Mouse (Mus musculus) bone marrow, adult 2 months (tissue): Measurements from ENCODE around the gene Mfsd6.

ENCODE experiments used
- CTCF ChIP-seq: fragments of 200-500 bp; IDR thresholded peaks from 2 replicates; pipeline ENCODE4 v1.5.1; 2011; ENCODE audit warnings: low read length, control low read depth; ENCODE audit not compliant: control insufficient read depth, insufficient read depth
- POLR2A ChIP-seq: fragments of 200-500 bp; IDR thresholded peaks from 2 replicates; pipeline ENCODE4 v1.6.1; 2011; ENCODE audit warnings: low read depth, mild to moderate bottlenecking, control low read depth, low read length, borderline replicate concordance; ENCODE audit not compliant: control insufficient read depth

DNA sequence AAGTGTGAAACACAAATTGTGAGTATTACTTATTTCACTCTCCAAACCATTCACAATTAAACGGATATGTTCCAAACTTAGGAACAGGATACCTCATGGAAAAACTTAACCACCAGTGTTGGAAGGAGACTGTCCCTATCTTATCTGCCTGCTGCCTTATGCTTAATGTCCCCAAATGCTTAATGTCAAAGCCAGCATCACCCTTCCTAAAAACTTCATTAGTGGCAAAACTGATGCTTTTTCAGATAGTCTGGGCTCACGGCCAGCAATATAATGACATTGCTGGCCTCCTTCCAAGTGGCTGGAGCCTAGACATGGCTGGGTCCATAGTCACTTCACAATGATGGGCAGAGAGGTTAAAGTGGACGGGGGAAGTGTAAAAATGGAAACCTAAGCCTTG, 50.6 kb downstream of the Mfsd6 start:
- no peak for TF ChIP-seq CTCF
- no peak for TF ChIP-seq POLR2A
